ENCODE assay signal across 10 mouse cellular contexts in genomic region chr1:91216504-91217267, GRCm38 (mm10). TPM values are rescaled to one million over a fixed set of nuclear protein-coding genes. Genes with fewer than 3 reads are reported as not detected.
DNase-seq lines count a peak whose midpoint lies in the region; ATAC-seq and TF ChIP-seq lines count a peak whose summit lies in the region.
"Had no signal": no experiment of that assay in that cellular context is flagged by ENCODE, and none has a peak within 500 bp of the region (broad histone marks: within the 10 kb centered on the region; RNA-seq: fewer than 3 reads in every experiment).

No protein-coding gene starts in this region.

- peak overlapping the region; percentile 36; the same call in 1 of the 2 replicates for H3K27ac ChIP-seq in liver, adult 2 months (replicated peaks; ENCODE audit: insufficient read depth, low read depth, low read length)
- no peak overlapping the region for H3K27ac ChIP-seq in liver, embryonic 12.5 days
- H3K27ac ChIP-seq in spleen, adult 2 months (ENCODE audit: insufficient read depth, low read length): no peak overlapping the region
- H3K27ac ChIP-seq in hindbrain, embryonic 10.5 days: no peak overlapping the region
- no peak overlapping the region for H3K27ac ChIP-seq in hindbrain, embryonic 13.5 days
- H3K27ac ChIP-seq: midbrain, embryonic 10.5 days had no signal

- H3K9ac ChIP-seq in liver, adult 2 months (ENCODE audit: low read depth, low read length): no peak overlapping the region
- no peak overlapping the region for H3K9ac ChIP-seq in liver, embryonic 12.5 days
- H3K9ac ChIP-seq in hindbrain, embryonic 13.5 days: no peak overlapping the region

- H3K4me2 ChIP-seq in liver, embryonic 12.5 days: no peak overlapping the region
- no peak overlapping the region for H3K4me2 ChIP-seq in hindbrain, embryonic 13.5 days

- no peak overlapping the region for H3K4me3 ChIP-seq in liver, adult 2 months (ENCODE audit: insufficient read depth, low read depth, low read length)
- H3K4me3 ChIP-seq in liver, embryonic 12.5 days: no peak overlapping the region
- no peak overlapping the region for H3K4me3 ChIP-seq in spleen, adult 2 months (ENCODE audit: extremely low read depth, insufficient read depth, insufficient read length)
- no peak overlapping the region for H3K4me3 ChIP-seq in hindbrain, embryonic 10.5 days
- no peak overlapping the region for H3K4me3 ChIP-seq in hindbrain, embryonic 13.5 days
- H3K4me3 ChIP-seq: midbrain, embryonic 10.5 days had no signal

- 64% methylated on average over 10 of the region's 10 CpGs for WGBS in liver, adult 2 months
- 16% methylated on average over 10 of the region's 10 CpGs for WGBS in liver, embryonic 12.5 days (ENCODE audit: insufficient replicate concordance)
- 13% methylated on average over 10 of the region's 10 CpGs for WGBS in spleen, adult 2 months
- 58% methylated on average over 10 of the region's 10 CpGs for WGBS in hindbrain, embryonic 10.5 days
- 51% methylated on average over 10 of the region's 10 CpGs for WGBS in hindbrain, embryonic 13.5 days

- no peaks in the 10 kb centered on the region for H3K4me1 ChIP-seq in liver, adult 2 months (ENCODE audit: control insufficient read depth, insufficient read depth, low read length)
- peaks cover 26% of the 10 kb centered on the region for H3K4me1 ChIP-seq in liver, embryonic 12.5 days
- peaks cover 12% of the 10 kb centered on the region; the same call in 1 of the 2 replicates for H3K4me1 ChIP-seq in spleen, adult 2 months (ENCODE audit: control insufficient read depth, insufficient read depth, insufficient read length)
- peaks cover 7% of the 10 kb centered on the region; the same call in 1 of the 2 replicates for H3K4me1 ChIP-seq in hindbrain, embryonic 10.5 days (replicated peaks)
- no peaks in the 10 kb centered on the region; the same call in 1 of the 2 replicates for H3K4me1 ChIP-seq in hindbrain, embryonic 13.5 days (replicated peaks)

- no peaks in the 10 kb centered on the region for H3K27me3 ChIP-seq in liver, adult 2 months (ENCODE audit: control insufficient read depth, insufficient read depth, low read length)
- 0 out of 2 replicates have a peak, but pooled peaks cover 6% of the 10 kb centered on the region for H3K27me3 ChIP-seq in liver, embryonic 12.5 days (replicated peaks)
- H3K27me3 ChIP-seq in spleen, adult 2 months (ENCODE audit: control insufficient read depth, insufficient read depth, low read length): no peaks in the 10 kb centered on the region
- H3K27me3 ChIP-seq in hindbrain, embryonic 10.5 days (ENCODE audit: insufficient read depth, poor library complexity, severe bottlenecking): no peaks in the 10 kb centered on the region
- no peaks in the 10 kb centered on the region for H3K27me3 ChIP-seq in hindbrain, embryonic 13.5 days

- H3K9me3 ChIP-seq in liver, embryonic 12.5 days (replicated peaks): no peaks in the 10 kb centered on the region
- H3K9me3 ChIP-seq in hindbrain, embryonic 10.5 days: no peaks in the 10 kb centered on the region
- H3K9me3 ChIP-seq in hindbrain, embryonic 13.5 days: no peaks in the 10 kb centered on the region
- H3K9me3 ChIP-seq: midbrain, embryonic 10.5 days had no signal

- no peak for TF ChIP-seq CTCF in liver, adult 2 months (IDR thresholded peaks at IDR 0.05; ENCODE audit: low read depth, low read length)
- TF ChIP-seq CTCF in spleen, adult 2 months (IDR thresholded peaks at IDR 0.05; ENCODE audit: extremely low read depth, insufficient read depth, insufficient read length, insufficient replicate concordance): no peak

- TF ChIP-seq POLR2A in liver, adult 2 months (IDR thresholded peaks at IDR 0.05; ENCODE audit: extremely low read depth, insufficient read depth, low read length): no peak
- TF ChIP-seq POLR2A in spleen, adult 2 months (IDR thresholded peaks at IDR 0.05; ENCODE audit: low read depth, low read length): no peak

- ATAC-seq in liver, embryonic 12.5 days: no peak
- ATAC-seq in common myeloid progenitor, adult 5-6 weeks (replicated peaks; ENCODE audit: low read depth, poor library complexity, severe bottlenecking): peak; percentile 84
- no peak for ATAC-seq in hindbrain, embryonic 13.5 days (ENCODE audit: low FRiP score)

- DNase-seq in liver, adult 2 months (ENCODE audit: extremely low read depth, low read depth, low spot score): peak; percentile 21
- DNase-seq in heart, postnatal 10 days: peak; percentile 66 to 77
- peak; percentile 60 to 61 for DNase-seq in spleen, adult 2 months (ENCODE audit: low read depth in 1 of 2, low spot score in 2 of 2)
- DNase-seq in hindbrain, embryonic 10.5 days (ENCODE audit: low spot score): no peak
- DNase-seq in thymus, postnatal 14 days: no peak
- DNase-seq: kidney, adult 9 months had no signal

- no peaks in the 10 kb centered on the region for H3K79me2 ChIP-seq in liver, adult 2 months (ENCODE audit: control insufficient read depth, insufficient read depth, low read length)

- H3K36me3 ChIP-seq in liver, adult 2 months (ENCODE audit: control insufficient read depth, insufficient read depth, low read length): no peaks in the 10 kb centered on the region
- no peaks in the 10 kb centered on the region for H3K36me3 ChIP-seq in liver, embryonic 12.5 days
- H3K36me3 ChIP-seq in spleen, adult 2 months (ENCODE audit: control insufficient read depth, insufficient read depth, low read length): no peaks in the 10 kb centered on the region
- H3K36me3 ChIP-seq in hindbrain, embryonic 10.5 days: no peaks in the 10 kb centered on the region
- no peaks in the 10 kb centered on the region for H3K36me3 ChIP-seq in hindbrain, embryonic 13.5 days
- H3K36me3 ChIP-seq: midbrain, embryonic 10.5 days had no signal

- intact Hi-C loops in heart, postnatal 10 days (cut with DNase I): loop anchor here (10.0 kb wide), 1 partner anchor 242 kb away; no protein-coding TSS in a partner anchor

RNA-seq across cellular contexts. Expression of gene Ube2f, which starts 33.4 kb away (rescaled TPM):
- total RNA-seq in liver, adult 2 months (2014; rRNA removed): 17.7 and 23.0 TPM in 2 replicates
- polyA plus RNA-seq in liver, adult 2 months (2012; rRNA removed): 23.4 and 32.9 TPM in 2 replicates
- polyA plus RNA-seq in liver, embryonic 12.5 days (2016; fragmentation: Nextera tagmentation; extraction: Ambion mirVana): 71.6 and 73.4 TPM in 2 replicates
- 35.2 and 44.8 TPM in 2 replicates for total RNA-seq in common myeloid progenitor, adult 5-6 weeks (2017)
- 10 to 100 TPM; 54.8 to 60.2 TPM for total RNA-seq in heart, postnatal 10 days (2021)
- 28.6 and 31.8 TPM in 2 replicates for polyA plus RNA-seq in spleen, adult 2 months (2012; rRNA removed)
- polyA plus RNA-seq in hindbrain, embryonic 10.5 days (2016; fragmentation: Nextera tagmentation; extraction: Ambion mirVana): 86.2 and 87.1 TPM in 2 replicates
- polyA plus RNA-seq in hindbrain, embryonic 13.5 days (2015; fragmentation: Nextera tagmentation; extraction: Ambion mirVana): 67.7 and 68.2 TPM in 2 replicates

RNA-seq across cellular contexts. Expression of gene Ramp1, which starts 37.1 kb away (rescaled TPM):
- 3.6 and 4.6 TPM in 2 replicates for total RNA-seq in liver, adult 2 months (2014; rRNA removed)
- polyA plus RNA-seq in liver, adult 2 months (2012; rRNA removed): 6.3 and 6.6 TPM in 2 replicates
- polyA plus RNA-seq in liver, embryonic 12.5 days (2016; fragmentation: Nextera tagmentation; extraction: Ambion mirVana): 4.0 and 4.4 TPM in 2 replicates
- total RNA-seq in common myeloid progenitor, adult 5-6 weeks (2017): 89.1 and 108 TPM in 2 replicates
- 10 to 100 TPM; 20.0 to 20.2 TPM for total RNA-seq in heart, postnatal 10 days (2021)
- 15.8 and 22.2 TPM in 2 replicates for polyA plus RNA-seq in spleen, adult 2 months (2012; rRNA removed)
- 0.51 and 0.81 TPM in 2 replicates for polyA plus RNA-seq in hindbrain, embryonic 10.5 days (2016; fragmentation: Nextera tagmentation; extraction: Ambion mirVana)
- 3.2 and 3.3 TPM in 2 replicates for polyA plus RNA-seq in hindbrain, embryonic 13.5 days (2015; fragmentation: Nextera tagmentation; extraction: Ambion mirVana)

Comparison
In these comparisons a context has a peak if more than half of its experiments do, and no peak if none do; other contexts are left out.
1. DNase-seq: peak in liver, adult 2 months (single experiment), heart, postnatal 10 days (2 of 2) and spleen, adult 2 months (2 of 2); none in hindbrain, embryonic 10.5 days (single experiment) and thymus, postnatal 14 days (single experiment).